ENCODE assay signal across 1 mouse cellular context in genomic region chr6:83361523-83362248, GRCm38 (mm10).
TF ChIP-seq lines count a peak whose summit lies in the region.

No protein-coding gene starts in this region.

TF ChIP-seq in MEL, 35 proteins besides CTCF, POLR2A, EP300 and RAD21 (continued from another document):
- TF ChIP-seq RCOR1 (IDR thresholded peaks at IDR 0.05; ENCODE audit: low read depth, low read length), result peak; percentile 70
- TF ChIP-seq POLR2AphosphoS2 (IDR thresholded peaks at IDR 0.05; ENCODE audit: low read length), result peak; percentile 46; the same call in 1 of the 2 replicates
- TF ChIP-seq ZC3H11A (IDR thresholded peaks at IDR 0.05; ENCODE audit: low read depth, low read length), result no peak
- TF ChIP-seq KAT2A (conservative IDR thresholded peaks at IDR 0.05; ENCODE audit: low read depth, low read length), result no peak
- no peak for TF ChIP-seq JUND (IDR thresholded peaks at IDR 0.05; ENCODE audit: low read depth, low read length)
- no peak for TF ChIP-seq E2F4 (IDR thresholded peaks at IDR 0.05; ENCODE audit: borderline replicate concordance, low read depth, low read length)
